Mouse (Mus musculus): ENCODE results near the gene Slc22a5. TPM values are rescaled to one million over a fixed set of nuclear protein-coding genes. Genes with fewer than 3 reads are reported as not detected.
"Not testable (repeated sequence)": the region's sequence is repeated elsewhere in the genome, so short reads cannot be mapped to it uniquely, and the experiment has no call there.

The Slc22a5 gene
- polyA plus RNA-seq, 1 experiment from 2014 or later: 7.9 TPM

DNA sequence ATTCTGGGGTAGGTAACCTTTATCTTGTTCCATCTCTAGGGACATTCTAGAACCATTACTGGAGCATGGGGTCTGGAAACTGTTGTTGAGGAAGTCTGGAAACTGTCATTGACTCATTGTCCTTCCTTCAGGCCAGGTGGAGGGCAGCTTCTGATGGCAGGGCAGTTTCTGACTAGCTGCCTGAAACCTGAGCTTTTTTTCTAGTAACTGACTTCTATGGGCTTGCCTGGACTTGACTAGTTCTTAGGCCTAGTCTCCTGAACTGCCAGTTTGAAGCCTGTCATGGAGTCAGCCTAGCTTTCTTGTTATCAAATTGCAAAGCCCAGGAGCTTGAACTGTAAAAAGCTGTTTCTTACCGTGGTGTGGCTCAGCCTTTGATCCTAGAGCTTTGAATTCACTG is 9.5 kb upstream of the Slc22a5 start:
- Histone ChIP-seq H3K27me3 (no peaks in the 10 kb centered on the region), H3K27ac (no peak overlapping the region), H3K9ac (no peak overlapping the region), H3K4me3 (replicated peaks) (no peak overlapping the region), H3K4me1 (no peaks in the 10 kb centered on the region), H3K36me3 (replicated peaks) (no peaks in the 10 kb centered on the region), H3K4me2 (no peak overlapping the region), H3K9me3 (no peaks in the 10 kb centered on the region)
- WGBS: 62% methylated on average over 1 of the region's 1 CpGs
- no peak for ATAC-seq (ENCODE audit: low FRiP score)

DNA sequence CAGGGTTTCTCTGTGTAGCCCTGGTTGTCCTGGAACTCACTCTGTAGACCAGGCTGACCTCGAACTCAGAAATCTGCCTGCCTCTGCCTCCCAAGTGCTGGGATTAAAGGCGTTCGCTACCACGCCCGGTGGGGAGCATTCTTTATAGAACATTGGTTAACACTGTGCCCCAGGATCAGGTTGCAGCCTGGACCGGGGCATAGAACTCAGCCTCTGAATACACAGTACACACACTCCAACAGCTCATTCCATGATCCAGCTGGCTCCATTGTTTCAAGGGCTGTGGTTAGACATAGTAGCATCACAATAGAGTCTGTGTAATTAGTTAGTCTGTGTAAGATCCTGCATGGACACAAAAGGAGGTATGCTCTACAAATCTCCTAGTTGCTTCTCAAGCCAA is 8.5 kb upstream of the Slc22a5 start:
- Histone ChIP-seq H3K4me2 (no peak overlapping the region), H3K9me3 (no peaks in the 10 kb centered on the region), H3K4me1 (no peaks in the 10 kb centered on the region), H3K9ac (no peak overlapping the region), H3K4me3 (replicated peaks) (no peak overlapping the region), H3K27ac (no peak overlapping the region), H3K36me3 (replicated peaks) (no peaks in the 10 kb centered on the region), H3K27me3 (no peaks in the 10 kb centered on the region)
- WGBS: 80% methylated on average over 6 of the region's 6 CpGs
- no peak for ATAC-seq (ENCODE audit: low FRiP score)

DNA sequence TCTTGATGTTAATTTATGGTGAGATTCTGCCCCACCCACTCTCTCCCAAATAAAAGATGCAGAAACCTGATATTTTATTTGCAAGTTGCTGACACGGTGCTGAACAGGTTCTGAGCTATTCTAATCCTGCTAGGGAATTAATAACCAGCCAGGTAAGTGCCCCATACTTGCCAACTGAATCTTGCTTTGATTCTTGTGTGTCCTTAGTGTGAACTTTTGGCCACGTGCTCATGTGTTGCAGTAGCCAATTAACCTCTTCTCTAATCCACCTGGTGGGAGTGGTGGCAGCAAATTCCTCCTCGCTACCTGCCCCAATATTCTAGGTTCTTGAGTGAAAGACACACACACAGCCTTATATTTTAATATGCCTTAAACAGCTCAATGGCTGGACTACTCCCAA is 7.5 kb upstream of the Slc22a5 start:
- 67% methylated on average over 3 of the region's 3 CpGs for WGBS
- Histone ChIP-seq H3K36me3 (replicated peaks) (no peaks in the 10 kb centered on the region), H3K4me3 (replicated peaks) (no peak overlapping the region), H3K27ac (no peak overlapping the region), H3K4me1 (no peaks in the 10 kb centered on the region), H3K27me3 (no peaks in the 10 kb centered on the region), H3K9me3 (no peaks in the 10 kb centered on the region), H3K4me2 (no peak overlapping the region), H3K9ac (no peak overlapping the region)
- ATAC-seq (ENCODE audit: low FRiP score): no peak

- ATAC-seq (ENCODE audit: low FRiP score): no peak
- peaks cover 3% of the 10 kb centered on the region; the same call in 1 of the 2 replicates for H3K4me1 ChIP-seq
- H3K4me3 ChIP-seq (replicated peaks): no peak overlapping the region
- H3K4me2 ChIP-seq: no peak overlapping the region
- H3K36me3 ChIP-seq (replicated peaks): no peaks in the 10 kb centered on the region
- H3K27me3 ChIP-seq: no peaks in the 10 kb centered on the region
- H3K9ac ChIP-seq: no peak overlapping the region
- no peak overlapping the region for H3K27ac ChIP-seq
- WGBS: 81% methylated on average over 6 of the region's 6 CpGs
- no peaks in the 10 kb centered on the region for H3K9me3 ChIP-seq
Measured at GRCm38 (mm10) chr11:53896935-53897334, 5.5 kb upstream of the Slc22a5 start.

DNA sequence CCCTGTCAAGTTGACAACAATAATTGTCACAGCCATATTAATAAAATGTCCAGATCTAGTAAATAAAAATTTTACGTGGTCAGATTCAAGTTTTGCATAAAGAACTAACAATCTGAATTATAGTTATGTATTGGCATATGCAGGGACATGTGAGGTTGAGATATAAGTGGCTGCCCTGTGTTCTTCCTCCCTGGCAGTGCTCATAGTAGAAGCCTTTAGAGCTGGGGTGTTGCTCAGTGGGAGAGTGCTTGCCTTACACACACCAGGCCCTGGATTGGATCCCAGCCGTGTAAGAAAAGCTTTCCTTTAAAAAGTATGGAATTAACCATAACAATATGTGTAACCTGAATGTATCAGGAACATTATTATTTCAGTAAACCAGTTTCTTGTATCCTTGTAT is 2.0 kb upstream of the Slc22a5 start:
- WGBS: 73% methylated on average over 2 of the region's 2 CpGs
- Histone ChIP-seq H3K9ac (no peak overlapping the region), H3K4me1 (peaks cover 20% of the 10 kb centered on the region), H3K4me3 (replicated peaks) (no peak overlapping the region), H3K9me3 (no peaks in the 10 kb centered on the region), H3K27me3 (no peaks in the 10 kb centered on the region), H3K36me3 (replicated peaks) (no peaks in the 10 kb centered on the region), H3K27ac (no peak overlapping the region), H3K4me2 (no peak overlapping the region)
- ATAC-seq (ENCODE audit: low FRiP score): no peak

- Histone ChIP-seq H3K27ac (no peak overlapping the region), H3K36me3 (replicated peaks) (no peaks in the 10 kb centered on the region), H3K4me2 (no peak overlapping the region), H3K27me3 (no peaks in the 10 kb centered on the region), H3K9me3 (no peaks in the 10 kb centered on the region), H3K4me1 (peaks cover 20% of the 10 kb centered on the region), H3K9ac (no peak overlapping the region), H3K4me3 (replicated peaks) (no peak overlapping the region)
- WGBS: 47% methylated on average over 9 of the region's 9 CpGs
- ATAC-seq (ENCODE audit: low FRiP score): no peak
Measured at GRCm38 (mm10) chr11:53892716-53893416, 1.4 kb upstream of the Slc22a5 start.

DNA sequence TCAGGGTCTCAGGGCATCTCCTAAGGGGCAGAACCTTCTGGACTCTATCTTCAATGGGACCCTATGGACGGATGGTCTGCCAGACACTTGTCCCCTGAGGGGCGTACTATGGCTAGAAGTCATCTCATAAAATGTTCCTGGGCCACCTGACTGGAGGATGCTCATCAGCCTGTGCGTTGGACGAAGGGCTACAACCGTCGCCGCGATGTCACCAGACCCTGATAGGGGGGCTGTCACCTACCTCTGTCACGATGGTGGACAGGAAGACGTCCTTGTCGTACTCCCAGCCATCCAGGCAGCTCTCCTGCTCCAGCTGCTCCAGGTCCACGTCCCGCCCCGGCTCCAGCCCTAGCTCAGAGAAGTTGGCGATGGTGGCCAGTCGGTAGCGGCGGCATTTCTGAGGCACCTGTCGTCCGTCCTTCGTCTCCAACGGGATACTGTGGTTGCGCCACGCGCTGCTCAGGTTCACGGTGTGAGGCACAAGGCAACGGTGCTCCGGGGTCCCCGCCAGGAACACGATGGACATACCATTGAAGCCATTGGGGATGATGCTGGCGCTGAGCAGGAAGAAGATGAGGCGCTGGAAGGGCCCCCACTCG is 455 bp downstream of the Slc22a5 start:
- Histone ChIP-seq H3K27me3 (no peaks in the 10 kb centered on the region), H3K4me1 (peaks cover 20% of the 10 kb centered on the region), H3K4me3 (replicated peaks) (peak overlapping the region; percentile 52), H3K4me2 (peak overlapping the region; percentile 90), H3K27ac (no peak overlapping the region), H3K9me3 (no peaks in the 10 kb centered on the region), H3K36me3 (replicated peaks) (0 out of 2 replicates have a peak, but pooled peaks cover 4% of the 10 kb centered on the region), H3K9ac (peak overlapping the region; percentile 70)
- 4% methylated on average over 33 of the region's 33 CpGs for WGBS
- ATAC-seq (ENCODE audit: low FRiP score): no peak; the same call in 1 of the 2 replicates

DNA sequence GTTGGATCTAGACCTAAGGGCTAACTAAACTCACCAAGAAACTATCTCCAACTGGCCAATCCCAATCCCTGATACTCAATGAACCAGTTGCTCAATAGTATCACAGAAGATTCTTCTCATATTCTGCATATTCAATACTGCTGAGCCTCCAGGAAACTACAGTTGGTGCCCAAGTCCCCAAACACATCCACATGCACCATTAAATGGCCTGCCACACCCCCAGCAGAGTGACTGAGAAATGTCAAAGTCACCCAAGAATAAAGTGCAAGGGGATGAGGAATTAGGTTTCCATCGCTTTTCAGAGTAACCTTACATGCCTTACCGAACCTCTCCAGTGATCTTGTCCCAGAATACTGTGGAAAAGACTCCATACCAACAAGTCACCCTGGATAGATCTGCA is 1.2 kb downstream of the Slc22a5 start:
- no peaks in the 10 kb centered on the region for H3K27me3 ChIP-seq
- peaks cover 5% of the 10 kb centered on the region; the same call in 1 of the 2 replicates for H3K36me3 ChIP-seq (replicated peaks)
- ATAC-seq (ENCODE audit: low FRiP score): no peak
- H3K9ac ChIP-seq: no peak overlapping the region
- H3K4me2 ChIP-seq: peak overlapping the region; percentile 90; the same call in 1 of the 2 replicates
- peaks cover 20% of the 10 kb centered on the region for H3K4me1 ChIP-seq
- 93% methylated on average over 2 of the region's 2 CpGs for WGBS
- H3K9me3 ChIP-seq: no peaks in the 10 kb centered on the region
- no peak overlapping the region for H3K27ac ChIP-seq
- no peak overlapping the region; the same call in 1 of the 2 replicates for H3K4me3 ChIP-seq (replicated peaks)

DNA sequence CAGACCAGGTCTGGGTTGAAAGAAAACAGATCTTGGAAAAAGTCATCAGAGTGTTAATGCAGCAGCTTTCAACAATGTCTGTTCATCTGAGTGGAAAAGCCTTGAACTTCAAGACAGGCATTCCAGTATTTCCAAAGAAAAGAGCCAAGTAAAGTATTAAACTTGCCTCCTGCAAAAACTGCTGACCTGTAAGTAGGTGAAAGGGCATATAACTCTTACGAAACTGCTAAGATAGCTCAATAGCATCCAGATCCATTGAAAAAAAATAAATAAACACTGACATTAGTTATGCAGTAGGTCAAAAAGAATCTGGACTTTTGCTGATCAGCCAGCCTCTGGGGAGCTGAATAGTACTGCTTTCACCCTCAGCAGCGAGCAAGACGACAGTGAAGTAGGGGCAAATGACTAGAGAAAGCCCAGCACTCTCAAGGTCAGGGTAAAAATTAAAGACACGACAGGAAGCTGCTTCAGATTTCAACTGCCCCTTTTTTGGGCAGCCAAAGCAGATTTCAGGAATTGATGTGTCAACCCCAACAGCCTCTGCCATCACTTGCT is 2.3 kb downstream of the Slc22a5 start:
- Histone ChIP-seq H3K4me3 (replicated peaks) (no peak overlapping the region), H3K27ac (no peak overlapping the region), H3K9me3 (no peaks in the 10 kb centered on the region), H3K4me1 (peaks cover 20% of the 10 kb centered on the region), H3K36me3 (replicated peaks) (peaks cover 8% of the 10 kb centered on the region; the same call in 1 of the 2 replicates), H3K27me3 (no peaks in the 10 kb centered on the region), H3K4me2 (no peak overlapping the region), H3K9ac (no peak overlapping the region)
- ATAC-seq (ENCODE audit: low FRiP score): no peak
- 78% methylated on average over 4 of the region's 4 CpGs for WGBS

- H3K4me3 ChIP-seq (replicated peaks): no peak overlapping the region
- no peak overlapping the region for H3K9ac ChIP-seq
- 87% methylated on average over 4 of the region's 4 CpGs for WGBS
- H3K27me3 ChIP-seq: no peaks in the 10 kb centered on the region
- peaks cover 20% of the 10 kb centered on the region for H3K4me1 ChIP-seq
- H3K9me3 ChIP-seq: no peaks in the 10 kb centered on the region
- no peak overlapping the region for H3K27ac ChIP-seq
- H3K4me2 ChIP-seq: no peak overlapping the region
- H3K36me3 ChIP-seq (replicated peaks): peaks cover 8% of the 10 kb centered on the region; the same call in 1 of the 2 replicates
- no peak for ATAC-seq (ENCODE audit: low FRiP score)
Measured at GRCm38 (mm10) chr11:53888242-53888641, 3.2 kb downstream of the Slc22a5 start.

GRCm38 (mm10) chr11:53883287-53883686 is 8.2 kb downstream of the Slc22a5 start:
- Histone ChIP-seq H3K9ac (no peak overlapping the region), H3K27ac (no peak overlapping the region), H3K36me3 (replicated peaks) (peaks cover 8% of the 10 kb centered on the region; the same call in 1 of the 2 replicates), H3K4me2 (no peak overlapping the region), H3K27me3 (no peaks in the 10 kb centered on the region), H3K4me1 (no peaks in the 10 kb centered on the region; the same call in 1 of the 2 replicates), H3K9me3 (no peaks in the 10 kb centered on the region), H3K4me3 (replicated peaks) (no peak overlapping the region)
- WGBS: 91% methylated on average over 2 of the region's 2 CpGs
- no peak for ATAC-seq (ENCODE audit: low FRiP score)

GRCm38 (mm10) chr11:53878096-53878495 is 13.4 kb downstream of the Slc22a5 start:
- not testable (repeated sequence) for ATAC-seq (ENCODE audit: low FRiP score); H3K36me3 ChIP-seq (replicated peaks); H3K4me3 ChIP-seq (replicated peaks); H3K9ac ChIP-seq; H3K4me2 ChIP-seq; H3K27ac ChIP-seq; H3K27me3 ChIP-seq; H3K4me1 ChIP-seq; H3K9me3 ChIP-seq
- WGBS: 83% methylated on average over 5 of the region's 5 CpGs

All from forebrain, embryonic 12.5 days (tissue).